Mouse (Mus musculus): ENCODE measurements around the gene Hoga1. TPM values are rescaled to one million over a fixed set of nuclear protein-coding genes. Genes with fewer than 3 reads are reported as not detected.
A peak's percentile ranks its signal among the peaks of the same experiment; 100 is the strongest.

The Hoga1 gene
- polyA plus RNA-seq, 1 experiment from 2014 or later = 1.6 TPM

GRCm38 (mm10) chr19:42056719-42057409 lies 11.5 kb downstream of the Hoga1 start:
- 74% methylated on average over 6 of the region's 6 CpGs for WGBS
- Histone ChIP-seq H3K4me1 (0 out of 2 replicates have a peak, but pooled peaks cover 3% of the 10 kb centered on the region), H3K27me3 (ENCODE audit: insufficient read depth, poor library complexity, severe bottlenecking) (peaks cover 10% of the 10 kb centered on the region; the same call in 1 of the 2 replicates), H3K4me3 (no peak overlapping the region), H3K27ac (no peak overlapping the region), H3K9me3 (no peaks in the 10 kb centered on the region), H3K36me3 (no peaks in the 10 kb centered on the region)
- no peak for DNase-seq (ENCODE audit: low spot score)

DNA sequence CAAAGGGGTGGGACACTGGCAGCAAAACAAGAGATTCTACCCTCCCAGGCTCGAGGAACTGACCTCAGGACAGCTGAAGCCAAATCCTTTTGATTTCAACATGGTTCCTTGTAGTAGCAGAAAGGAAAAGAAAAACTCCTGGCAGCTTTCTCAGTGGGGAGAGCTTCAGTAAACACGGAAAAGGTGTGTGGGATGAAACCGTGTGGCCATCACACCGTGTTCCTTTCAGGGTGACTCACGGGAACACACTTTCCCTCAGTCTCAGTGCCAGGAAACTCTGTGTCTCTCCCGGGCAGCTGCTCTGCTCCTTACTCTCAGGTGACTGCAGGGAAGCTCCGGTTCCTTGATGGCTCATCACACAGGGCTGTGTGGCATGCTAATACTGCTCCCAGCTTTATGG lies 13.0 kb downstream of the Hoga1 start:
- WGBS = 65% methylated on average over 7 of the region's 7 CpGs

DNA sequence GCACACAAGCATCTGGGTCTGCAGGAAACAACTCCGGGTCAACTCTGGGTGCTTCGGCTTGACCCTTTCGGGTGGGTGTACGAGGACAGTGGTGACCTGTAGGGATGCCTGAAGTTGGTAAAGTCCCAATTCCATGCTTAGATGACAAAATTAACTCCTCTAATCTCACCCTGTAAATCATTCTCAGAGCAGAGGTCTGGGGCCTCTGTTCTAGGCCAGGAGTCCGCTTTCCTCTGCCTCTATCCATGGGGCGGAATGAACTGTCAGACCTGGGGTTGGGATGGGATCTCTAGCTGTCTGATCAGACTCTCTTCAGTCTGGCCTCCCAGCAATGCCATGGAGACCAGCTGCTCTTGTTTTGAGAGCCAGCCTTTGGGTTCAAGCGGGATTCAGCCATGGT lies 16.0 kb downstream of the Hoga1 start:
- H3K36me3 ChIP-seq = no peaks in the 10 kb centered on the region
- H3K9me3 ChIP-seq = no peaks in the 10 kb centered on the region
- 87% methylated on average over 7 of the region's 7 CpGs for WGBS
- H3K27ac ChIP-seq = no peak overlapping the region
- peaks cover 10% of the 10 kb centered on the region; the same call in 1 of the 2 replicates for H3K27me3 ChIP-seq (ENCODE audit: insufficient read depth, poor library complexity, severe bottlenecking)
- H3K4me1 ChIP-seq = no peaks in the 10 kb centered on the region
- peak; percentile 17 for DNase-seq (ENCODE audit: low spot score)
- H3K4me3 ChIP-seq = no peak overlapping the region

More for the DNA sequence above, 13.0 kb downstream of the Hoga1 start:
- Histone ChIP-seq H3K36me3 (no peaks in the 10 kb centered on the region), H3K27ac (no peak overlapping the region), H3K4me1 (0 out of 2 replicates have a peak, but pooled peaks cover 3% of the 10 kb centered on the region), H3K27me3 (ENCODE audit: insufficient read depth, poor library complexity, severe bottlenecking) (peaks cover 10% of the 10 kb centered on the region; the same call in 1 of the 2 replicates), H3K4me3 (no peak overlapping the region), H3K9me3 (no peaks in the 10 kb centered on the region)
- DNase-seq (ENCODE audit: low spot score) = no peak

DNA sequence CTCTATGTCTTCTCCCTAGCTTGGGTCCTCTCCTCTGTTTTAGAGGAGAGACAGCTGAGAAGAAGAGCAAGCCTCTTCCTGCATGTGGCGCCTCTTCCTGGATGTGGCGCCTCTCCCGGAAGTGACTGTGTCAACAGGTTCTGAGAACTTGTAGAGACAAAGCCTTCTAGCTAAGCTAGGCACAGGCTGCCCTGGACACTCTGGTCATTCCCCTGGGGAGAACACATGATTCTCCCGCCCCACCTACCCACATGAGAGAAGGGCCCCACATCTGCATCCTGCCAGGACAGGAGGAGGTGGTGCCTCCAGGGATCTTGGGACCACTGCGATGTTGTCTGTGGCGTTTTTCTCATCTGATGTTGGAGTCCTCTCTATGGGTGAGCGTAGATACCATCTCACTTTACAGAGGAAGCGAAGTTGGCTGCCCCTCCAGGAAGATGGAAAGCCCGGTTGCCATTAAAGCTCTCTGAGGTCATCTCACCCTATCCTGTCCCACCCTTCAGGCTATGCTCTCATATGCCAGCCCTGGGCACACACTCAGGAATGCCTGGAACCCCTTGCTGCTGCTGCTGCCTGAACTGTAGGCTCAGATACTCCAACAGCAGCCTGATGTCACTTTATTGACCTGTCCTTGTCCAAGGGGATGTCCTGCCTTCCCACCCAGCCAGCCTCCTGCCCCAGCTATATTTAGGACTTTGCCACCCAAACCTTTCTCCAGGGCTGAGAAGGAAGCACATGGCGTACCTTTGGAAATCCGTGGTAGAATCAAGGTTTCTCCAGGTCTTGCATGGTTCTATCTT lies 23.2 kb downstream of the Hoga1 start:
- Histone ChIP-seq H3K27me3 (ENCODE audit: insufficient read depth, poor library complexity, severe bottlenecking) (no peaks in the 10 kb centered on the region), H3K36me3 (no peaks in the 10 kb centered on the region), H3K4me3 (no peak overlapping the region), H3K4me1 (peaks cover 9% of the 10 kb centered on the region), H3K9me3 (no peaks in the 10 kb centered on the region), H3K27ac (peak overlapping the region; percentile 22; the same call in 1 of the 2 replicates)
- DNase-seq (ENCODE audit: low spot score) = peak; percentile 68
- WGBS = 69% methylated on average over 11 of the region's 11 CpGs

DNA sequence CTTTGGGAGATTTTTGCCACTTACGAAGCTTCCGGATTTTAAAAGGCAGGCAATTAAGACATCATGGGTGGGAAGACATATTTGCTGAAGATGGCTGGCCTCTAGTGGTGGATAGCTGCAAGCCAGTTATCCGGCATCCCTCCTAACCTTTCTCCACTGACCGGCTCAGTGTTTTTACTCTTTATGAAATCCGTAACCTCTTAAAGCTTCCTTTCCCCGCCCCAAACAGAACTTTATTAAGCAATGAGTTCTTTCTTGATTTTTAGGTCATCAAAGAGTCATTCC lies 23.8 kb downstream of the Hoga1 start:
- Histone ChIP-seq H3K36me3 (no peaks in the 10 kb centered on the region), H3K27me3 (ENCODE audit: insufficient read depth, poor library complexity, severe bottlenecking) (no peaks in the 10 kb centered on the region), H3K27ac (0 out of 2 replicates have a peak overlapping the region, but pooled peaks have one; percentile 22), H3K9me3 (no peaks in the 10 kb centered on the region), H3K4me1 (peaks cover 9% of the 10 kb centered on the region), H3K4me3 (no peak overlapping the region)
- DNase-seq (ENCODE audit: low spot score) = no peak
- WGBS = 57% methylated on average over 6 of the region's 6 CpGs

- no peaks in the 10 kb centered on the region for H3K27me3 ChIP-seq (ENCODE audit: insufficient read depth, poor library complexity, severe bottlenecking)
- no peak overlapping the region for H3K27ac ChIP-seq
- H3K4me1 ChIP-seq = peaks cover 9% of the 10 kb centered on the region
- WGBS = 67% methylated on average over 7 of the region's 7 CpGs
- peak; percentile 63 for DNase-seq (ENCODE audit: low spot score)
- no peaks in the 10 kb centered on the region for H3K9me3 ChIP-seq
- peaks cover 14% of the 10 kb centered on the region for H3K36me3 ChIP-seq
- no peak overlapping the region for H3K4me3 ChIP-seq
Observed at GRCm38 (mm10) chr19:42071221-42071620, 25.8 kb downstream of the Hoga1 start.

DNA sequence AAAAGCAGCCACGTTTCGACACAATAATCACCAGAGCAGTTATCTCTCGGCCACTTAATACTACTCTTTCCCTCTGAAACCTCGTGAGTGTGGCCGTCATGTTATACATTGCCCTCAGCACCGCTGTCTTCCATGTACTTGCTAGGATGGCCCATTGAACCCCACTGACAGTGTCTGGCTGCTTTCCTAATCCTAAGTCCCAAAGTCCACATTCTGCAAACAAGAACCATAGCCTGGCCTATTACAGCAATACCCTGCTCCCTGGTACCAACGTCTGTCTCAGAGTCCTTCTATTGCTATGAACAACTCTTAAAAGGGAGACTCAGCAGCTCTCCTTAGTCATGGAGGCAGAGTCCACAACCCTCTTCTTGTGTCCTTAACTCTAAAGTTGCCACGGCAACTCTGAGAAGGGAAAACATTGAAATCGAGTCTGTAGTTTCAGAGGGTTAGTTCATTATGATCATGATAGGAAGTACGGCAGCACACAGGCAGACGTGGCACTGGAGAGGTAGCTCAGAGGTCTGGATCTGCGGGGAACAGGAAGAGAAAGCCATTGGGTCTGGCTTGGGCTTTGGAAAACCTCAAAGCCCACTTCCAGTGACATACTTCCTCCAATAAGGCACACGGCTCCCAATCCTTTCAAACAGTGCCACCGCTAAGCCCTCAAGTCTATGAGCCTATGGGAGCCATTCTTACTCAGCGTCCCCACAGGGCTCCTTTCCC lies 26.6 kb downstream of the Hoga1 start:
- no peaks in the 10 kb centered on the region for H3K27me3 ChIP-seq (ENCODE audit: insufficient read depth, poor library complexity, severe bottlenecking)
- no peak overlapping the region for H3K4me3 ChIP-seq
- peaks cover 14% of the 10 kb centered on the region for H3K36me3 ChIP-seq
- H3K4me1 ChIP-seq = peaks cover 9% of the 10 kb centered on the region
- peak; percentile 67 for DNase-seq (ENCODE audit: low spot score)
- H3K9me3 ChIP-seq = no peaks in the 10 kb centered on the region
- WGBS = 77% methylated on average over 15 of the region's 15 CpGs
- no peak overlapping the region for H3K27ac ChIP-seq

DNA sequence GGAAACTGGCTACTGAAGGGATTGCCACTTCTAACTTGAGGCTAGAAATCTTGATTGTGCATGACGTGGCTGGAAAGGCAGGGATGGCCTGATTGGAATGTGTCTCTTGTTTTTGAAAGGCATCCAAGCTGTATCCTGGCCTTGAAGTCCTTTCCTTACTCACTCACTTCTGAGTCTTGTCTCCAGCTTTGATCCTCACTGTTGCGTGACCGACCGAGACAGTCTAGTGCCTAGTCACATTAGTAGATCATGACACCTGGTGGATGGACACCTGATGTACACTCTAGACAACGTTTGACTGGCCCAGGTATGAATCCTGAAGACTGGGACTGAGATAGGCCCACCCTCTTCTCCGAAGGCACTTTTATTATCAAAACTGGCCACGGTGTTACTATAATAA lies 27.4 kb downstream of the Hoga1 start:
- H3K27ac ChIP-seq = no peak overlapping the region
- DNase-seq (ENCODE audit: low spot score) = peak; percentile 43
- no peaks in the 10 kb centered on the region for H3K9me3 ChIP-seq
- WGBS = 72% methylated on average over 7 of the region's 7 CpGs
- peaks cover 9% of the 10 kb centered on the region for H3K4me1 ChIP-seq
- no peaks in the 10 kb centered on the region for H3K27me3 ChIP-seq (ENCODE audit: insufficient read depth, poor library complexity, severe bottlenecking)
- H3K4me3 ChIP-seq = no peak overlapping the region
- H3K36me3 ChIP-seq = peaks cover 14% of the 10 kb centered on the region

DNA sequence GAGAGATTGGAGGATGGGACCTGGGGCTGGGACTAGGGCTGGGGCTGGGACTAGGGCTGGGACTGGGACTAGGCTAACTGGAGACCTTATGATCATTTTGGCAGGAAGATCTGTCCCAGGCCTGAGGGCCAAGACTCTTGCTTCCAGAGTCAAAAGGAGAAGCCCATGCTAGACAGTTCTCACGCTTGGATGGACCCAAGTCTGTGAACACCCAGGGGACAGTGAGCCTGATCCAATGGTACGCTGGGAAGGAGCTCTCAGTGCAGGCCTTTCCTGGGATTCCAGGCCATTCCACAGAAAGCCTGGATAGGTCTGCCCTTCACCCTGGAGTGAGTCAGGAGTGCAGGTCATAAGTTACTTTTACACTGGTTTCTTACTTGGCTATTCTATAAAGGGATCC lies 29.6 kb downstream of the Hoga1 start:
- H3K9me3 ChIP-seq = no peaks in the 10 kb centered on the region
- H3K36me3 ChIP-seq = peaks cover 14% of the 10 kb centered on the region
- no peaks in the 10 kb centered on the region for H3K27me3 ChIP-seq (ENCODE audit: insufficient read depth, poor library complexity, severe bottlenecking)
- WGBS = 73% methylated on average over 2 of the region's 2 CpGs
- peak; percentile 63 for DNase-seq (ENCODE audit: low spot score)
- no peak overlapping the region for H3K27ac ChIP-seq
- no peaks in the 10 kb centered on the region for H3K4me1 ChIP-seq
- no peak overlapping the region for H3K4me3 ChIP-seq

DNA sequence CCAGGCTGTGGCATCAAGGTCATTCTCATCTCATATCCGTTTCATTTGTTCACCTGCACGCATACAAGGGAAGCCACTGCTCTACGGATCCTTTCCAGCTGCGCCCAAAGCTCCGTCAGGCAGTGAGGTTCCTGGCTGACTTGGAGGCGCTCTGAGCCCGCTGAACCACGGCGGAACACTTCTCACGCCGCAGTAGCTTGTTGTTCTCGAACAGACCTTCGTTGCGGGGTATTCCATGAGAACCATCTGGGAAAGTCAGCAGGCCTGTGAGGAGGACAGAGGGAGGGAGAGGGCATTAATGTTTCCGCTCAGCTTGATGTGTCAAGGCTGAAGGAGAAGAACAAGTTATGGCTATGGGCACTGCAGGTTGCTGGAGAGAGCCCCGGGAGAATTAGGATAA lies 30.6 kb downstream of the Hoga1 start:
- H3K27me3 ChIP-seq (ENCODE audit: insufficient read depth, poor library complexity, severe bottlenecking) = no peaks in the 10 kb centered on the region
- peaks cover 14% of the 10 kb centered on the region for H3K36me3 ChIP-seq
- H3K4me1 ChIP-seq = no peaks in the 10 kb centered on the region; the same call in 1 of the 2 replicates
- H3K27ac ChIP-seq = no peak overlapping the region
- DNase-seq (ENCODE audit: low spot score) = peak; percentile 63
- H3K4me3 ChIP-seq = no peak overlapping the region
- WGBS = 88% methylated on average over 16 of the region's 16 CpGs
- no peaks in the 10 kb centered on the region for H3K9me3 ChIP-seq

GRCm38 (mm10) chr19:42078566-42078965 lies 33.2 kb downstream of the Hoga1 start:
- DNase-seq (ENCODE audit: low spot score) = peak; percentile 47
- no peaks in the 10 kb centered on the region for H3K27me3 ChIP-seq (ENCODE audit: insufficient read depth, poor library complexity, severe bottlenecking)
- 89% methylated on average over 8 of the region's 8 CpGs for WGBS
- no peaks in the 10 kb centered on the region; the same call in 1 of the 2 replicates for H3K4me1 ChIP-seq
- no peak overlapping the region for H3K27ac ChIP-seq
- H3K9me3 ChIP-seq = no peaks in the 10 kb centered on the region
- no peak overlapping the region for H3K4me3 ChIP-seq
- peaks cover 14% of the 10 kb centered on the region for H3K36me3 ChIP-seq

DNA sequence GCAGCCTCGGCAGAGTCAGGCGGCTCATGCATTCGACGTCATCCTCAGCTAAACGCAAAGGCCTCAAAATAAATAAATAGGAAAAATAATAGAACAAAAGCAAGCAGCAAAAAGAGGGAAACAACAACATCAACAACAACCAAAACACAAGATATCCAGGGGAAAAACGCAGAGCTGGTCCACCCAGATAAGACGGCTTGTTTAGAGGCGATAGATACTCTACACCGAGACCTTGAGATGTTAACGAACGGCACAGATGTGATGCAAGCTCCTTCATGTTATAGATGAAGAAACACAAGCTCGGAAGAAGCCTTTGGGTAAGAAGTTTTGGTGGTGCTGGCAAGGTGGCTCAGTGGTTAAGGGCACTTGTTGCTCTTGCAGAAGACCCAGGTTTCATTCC lies 33.6 kb downstream of the Hoga1 start:
- peaks cover 14% of the 10 kb centered on the region for H3K36me3 ChIP-seq
- no peaks in the 10 kb centered on the region; the same call in 1 of the 2 replicates for H3K4me1 ChIP-seq
- H3K4me3 ChIP-seq = no peak overlapping the region
- no peaks in the 10 kb centered on the region for H3K9me3 ChIP-seq
- H3K27ac ChIP-seq = no peak overlapping the region
- no peak for DNase-seq (ENCODE audit: low spot score)
- no peaks in the 10 kb centered on the region for H3K27me3 ChIP-seq (ENCODE audit: insufficient read depth, poor library complexity, severe bottlenecking)
- WGBS = 81% methylated on average over 12 of the region's 12 CpGs

- Histone ChIP-seq H3K27me3 (ENCODE audit: insufficient read depth, poor library complexity, severe bottlenecking) (no peaks in the 10 kb centered on the region), H3K9me3 (no peaks in the 10 kb centered on the region), H3K4me1 (no peaks in the 10 kb centered on the region; the same call in 1 of the 2 replicates), H3K36me3 (peaks cover 12% of the 10 kb centered on the region), H3K27ac (no peak overlapping the region), H3K4me3 (no peak overlapping the region)
- 83% methylated on average over 5 of the region's 5 CpGs for WGBS
- no peak for DNase-seq (ENCODE audit: low spot score)
Observed at GRCm38 (mm10) chr19:42079950-42080349, 34.5 kb downstream of the Hoga1 start.
